Mouse (Mus musculus) telencephalon, adult 2 months (tissue): ENCODE data around the gene Trim9.

Experiments
- DNase-seq: peaks from one replicate; pipeline ENCODE4 v3.0.0-alpha.2; 2011; ENCODE audit warnings: low read depth, low spot score

The Trim9 gene

DNA sequence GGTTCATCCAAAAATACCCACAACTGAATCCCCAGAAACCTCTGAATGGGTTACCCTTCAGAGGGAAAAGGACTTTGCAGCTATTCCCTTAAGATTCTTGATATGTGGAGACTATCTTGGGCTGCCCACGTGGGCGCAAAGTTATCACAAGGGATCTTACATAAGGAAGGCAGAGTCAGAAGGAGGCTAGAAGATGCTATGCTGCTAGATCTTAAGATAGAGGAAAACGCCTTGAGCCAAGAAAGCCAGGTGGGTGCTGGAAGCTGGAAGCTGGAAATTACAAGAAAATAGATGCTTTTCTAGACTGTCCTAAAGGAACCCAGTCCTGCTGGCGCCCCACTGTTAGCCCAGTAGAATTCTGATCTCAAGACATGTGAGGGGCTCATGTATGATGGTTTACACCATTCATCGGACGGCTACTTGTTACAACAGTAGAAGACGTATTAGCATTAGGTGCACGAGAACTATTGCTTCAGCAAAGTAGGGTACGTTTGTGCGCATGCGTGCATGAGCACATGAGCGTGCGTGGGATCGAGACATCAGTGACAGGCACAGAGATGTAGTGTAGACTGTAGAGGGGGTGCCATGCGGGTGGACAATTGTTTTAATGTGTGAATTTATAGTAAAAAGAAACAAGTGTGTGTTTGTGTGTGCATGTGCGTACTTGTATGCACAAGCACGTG lies 85.0 kb downstream of the Trim9 start:
- DNase-seq, result peak; percentile 95

DNA sequence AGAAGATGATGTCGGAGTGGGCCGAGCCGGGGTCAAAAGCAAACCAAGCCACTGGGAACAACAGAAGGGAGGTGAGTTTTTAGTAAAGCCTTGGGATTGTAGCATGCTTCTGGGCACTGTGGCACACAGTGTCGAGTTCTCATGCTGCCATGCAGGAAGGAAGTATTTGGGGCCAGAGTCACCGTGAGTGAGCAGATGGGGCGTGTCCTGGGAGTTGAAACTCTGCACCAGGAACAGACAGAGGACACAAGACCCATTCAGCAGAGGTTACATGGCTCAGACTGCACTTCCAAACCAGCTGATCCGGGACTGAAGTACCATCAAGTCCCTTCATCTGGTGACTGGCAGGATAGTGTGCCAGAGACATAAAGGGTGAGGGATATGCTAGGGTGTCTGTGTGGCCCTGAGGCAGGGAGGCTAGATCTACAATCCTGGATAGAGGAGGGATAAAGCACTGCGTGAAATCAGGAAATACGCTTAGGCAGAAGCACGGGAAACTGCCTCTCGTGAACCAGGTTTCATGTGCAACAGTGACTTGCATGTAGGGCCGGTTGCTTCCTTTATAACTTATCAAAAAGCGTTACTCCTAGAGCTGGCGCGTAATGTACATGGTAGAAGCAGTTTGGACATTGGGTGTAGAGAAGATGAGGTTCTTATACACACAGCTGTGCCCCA lies 96.1 kb downstream of the Trim9 start:
- DNase-seq, result no peak

DNA sequence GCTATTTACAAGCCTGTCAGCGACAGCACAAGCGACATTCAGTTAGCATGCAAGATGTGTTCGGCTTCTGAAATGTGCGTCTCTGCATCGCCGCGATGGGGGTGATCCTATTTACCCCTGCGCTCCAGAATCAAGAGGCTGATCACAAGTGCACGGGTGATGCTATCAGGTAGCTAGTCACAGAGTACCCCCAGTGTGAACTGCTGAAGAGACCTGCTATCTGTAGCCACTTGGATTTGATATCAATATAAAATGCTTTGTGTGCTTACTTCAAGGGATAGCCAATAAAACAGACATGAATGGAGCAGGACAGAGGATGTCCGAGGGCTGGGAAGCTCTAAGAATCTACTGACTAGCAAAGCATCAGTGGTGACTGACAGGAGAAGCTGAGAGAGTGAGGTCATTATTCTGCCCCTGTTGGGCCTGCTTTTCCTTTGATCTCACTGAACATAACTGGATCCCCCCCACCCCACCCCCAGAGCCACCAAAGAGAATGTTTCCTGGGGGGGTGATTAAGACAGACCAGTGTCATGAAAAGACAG lies 97.7 kb downstream of the Trim9 start:
- no peak for DNase-seq

DNA sequence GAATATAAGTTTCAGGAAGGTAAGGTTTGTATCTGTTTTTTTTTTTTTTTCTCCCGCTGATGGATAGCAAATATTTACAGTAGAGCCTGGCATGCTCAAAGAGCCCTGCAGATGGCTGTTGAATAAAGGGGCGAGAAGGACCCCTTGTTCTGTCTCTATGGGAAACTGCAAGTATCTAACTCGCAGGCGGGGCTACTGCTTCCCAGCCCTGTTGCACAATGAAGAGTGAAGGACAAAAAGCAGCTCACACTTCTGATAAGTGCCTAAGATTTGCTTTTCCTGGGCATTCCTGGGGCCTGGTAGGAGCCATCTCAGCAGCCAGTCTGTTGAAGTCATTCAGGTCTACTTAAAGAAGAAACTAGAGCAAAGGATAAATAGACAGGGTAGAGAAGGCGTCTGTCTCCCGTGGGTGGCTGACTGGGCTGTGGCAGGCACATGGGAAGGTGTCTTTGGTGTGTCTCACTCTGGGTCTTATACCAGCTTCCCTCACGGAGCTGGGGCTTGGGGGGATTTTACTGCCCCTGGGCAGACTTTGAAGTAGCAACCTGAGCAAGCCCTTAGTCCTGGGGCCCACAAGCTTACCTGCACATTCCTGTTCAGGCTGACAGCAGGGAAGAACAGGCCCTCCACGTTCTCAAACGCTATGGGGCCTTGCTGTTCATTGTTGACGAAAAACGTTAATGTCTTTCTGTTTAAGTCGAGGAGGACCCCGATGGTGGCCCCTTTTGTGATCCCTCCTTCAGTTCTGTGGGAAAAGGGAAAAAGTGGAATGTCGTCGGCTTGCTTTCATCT lies 99.5 kb downstream of the Trim9 start:
- no peak for DNase-seq

DNA sequence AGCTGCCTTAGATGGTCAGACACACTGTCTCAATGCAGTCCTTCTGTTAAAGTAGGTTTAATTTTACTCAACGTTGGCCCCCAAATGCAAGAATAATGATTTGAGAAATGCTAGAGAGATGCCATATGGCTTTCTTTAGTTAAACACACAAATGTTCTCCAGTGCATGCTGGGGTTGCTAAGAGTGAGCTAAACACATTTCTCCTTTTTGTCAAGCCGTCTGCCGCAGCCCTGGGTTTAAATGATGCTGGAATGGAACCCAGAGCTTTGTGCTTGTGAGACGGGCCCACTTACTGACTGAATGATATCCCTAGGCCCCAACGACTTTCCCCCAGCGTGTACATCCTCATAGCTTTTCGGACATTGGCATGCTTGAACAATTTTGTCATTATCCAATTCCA lies 104.9 kb downstream of the Trim9 start:
- peak; percentile 60 for DNase-seq

DNA sequence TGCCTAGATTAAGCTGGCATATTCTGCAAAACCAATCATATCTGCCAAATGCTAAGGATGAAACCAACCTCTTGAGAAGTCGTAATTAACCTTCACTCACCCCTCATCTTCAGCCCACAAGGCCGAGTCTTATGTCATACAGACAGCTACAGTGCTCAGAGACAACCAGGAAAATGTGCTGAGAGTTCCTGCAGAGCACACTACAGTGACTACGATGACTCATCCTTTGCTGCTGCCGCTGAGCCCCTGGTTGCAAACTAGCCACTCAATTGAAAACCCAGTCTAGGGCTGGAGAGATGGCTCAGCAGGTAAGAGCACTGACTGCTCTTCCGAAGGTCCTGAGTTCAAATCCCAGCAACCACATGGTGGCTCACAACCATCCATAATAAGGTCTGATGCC lies 107.7 kb downstream of the Trim9 start:
- DNase-seq, result no peak

DNA sequence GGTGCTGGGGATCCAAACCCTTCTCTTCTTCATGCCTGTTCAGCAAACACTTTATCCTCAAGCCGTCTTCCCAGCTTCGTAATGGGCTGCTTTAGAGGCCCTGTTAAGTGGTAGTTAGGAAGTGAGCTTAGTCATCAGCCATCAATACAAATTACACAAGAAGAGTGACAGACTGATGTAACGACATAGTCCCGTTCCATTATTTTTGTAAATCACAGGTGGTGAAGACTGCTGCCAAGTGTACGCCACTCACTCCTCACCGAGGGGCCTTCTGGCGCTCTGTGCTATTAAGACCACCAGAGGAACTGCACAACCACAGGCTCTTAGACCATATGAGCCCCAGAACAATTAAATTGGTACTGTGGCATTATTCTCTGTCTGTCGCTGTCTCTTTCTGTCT lies 108.8 kb downstream of the Trim9 start:
- DNase-seq, result no peak

DNA sequence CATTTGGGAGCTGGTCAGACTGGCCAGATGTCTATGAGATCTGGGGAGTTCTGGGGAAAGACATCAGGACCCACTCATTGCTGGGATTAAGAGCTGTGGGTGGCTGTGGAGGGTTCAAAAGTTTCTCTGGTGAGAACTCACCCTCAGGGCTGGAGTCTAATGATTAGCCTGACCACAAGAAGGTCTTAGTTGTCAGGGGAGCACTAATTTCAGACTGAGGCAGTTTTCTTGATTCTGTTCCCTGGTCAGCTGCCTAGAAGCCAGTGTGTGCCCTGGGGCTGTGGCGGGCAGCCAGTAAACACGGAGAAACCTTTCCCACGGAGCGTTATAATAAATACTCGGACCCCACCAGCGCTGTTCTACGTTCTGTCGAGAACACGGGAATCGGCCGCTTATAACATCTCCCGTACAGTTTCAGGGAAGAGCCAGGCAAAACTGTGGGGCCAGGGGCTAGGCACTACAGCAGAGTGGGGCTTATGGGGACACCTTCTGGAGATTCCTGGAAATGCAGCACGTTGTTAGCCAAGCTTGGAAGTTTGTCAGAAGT lies 112.4 kb downstream of the Trim9 start:
- DNase-seq, result no peak

DNA sequence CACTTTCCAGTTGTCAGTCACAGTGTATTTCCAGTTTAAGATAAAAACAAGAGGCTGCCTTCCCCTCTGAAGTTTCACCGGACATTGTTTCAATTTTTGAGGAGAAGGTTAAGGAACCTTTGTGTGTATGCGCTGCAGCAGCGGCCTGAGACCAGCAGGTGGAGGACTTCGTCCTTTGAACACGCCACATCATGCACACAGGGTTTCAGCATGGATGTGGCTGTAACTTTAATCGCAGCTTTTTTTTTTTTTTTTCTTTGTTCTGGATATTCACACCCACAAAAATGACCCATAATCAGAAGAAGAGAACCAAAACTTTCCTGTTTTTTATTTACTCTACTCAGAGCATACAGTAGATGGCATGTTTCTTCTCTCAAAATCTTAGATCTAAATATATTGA lies 113.0 kb downstream of the Trim9 start:
- no peak for DNase-seq

DNA sequence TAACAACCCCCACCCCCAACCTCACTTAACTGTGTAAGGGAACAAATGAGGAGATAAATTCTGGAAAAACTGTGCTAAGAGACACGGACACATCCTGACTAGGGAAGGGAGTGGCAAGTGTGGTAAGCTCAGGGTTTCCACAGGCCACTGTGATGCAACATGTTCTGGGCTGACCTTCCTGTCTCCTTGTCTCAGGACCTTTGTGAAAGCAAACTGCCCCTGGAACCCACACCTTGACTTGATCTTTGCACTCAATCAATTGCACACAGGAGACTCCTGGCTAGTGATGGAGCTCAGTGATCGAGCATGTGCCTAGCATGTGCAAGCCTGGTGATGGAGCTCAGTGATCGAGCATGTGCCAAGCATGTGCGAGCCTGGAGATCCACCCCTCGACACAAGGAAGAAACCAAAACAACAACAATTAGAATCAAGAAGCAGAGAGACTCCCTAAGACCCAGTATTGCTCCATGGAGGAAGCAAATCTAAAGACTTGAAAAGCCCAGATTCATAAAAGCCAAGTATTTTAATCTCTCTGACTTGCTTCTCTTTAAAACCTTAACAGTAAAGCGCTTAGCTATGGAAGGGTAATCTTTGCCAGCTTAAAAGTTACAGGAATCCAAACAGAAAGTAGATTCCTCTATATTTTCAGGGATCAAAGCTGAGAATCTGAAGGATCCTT lies 113.6 kb downstream of the Trim9 start:
- no peak for DNase-seq

DNA sequence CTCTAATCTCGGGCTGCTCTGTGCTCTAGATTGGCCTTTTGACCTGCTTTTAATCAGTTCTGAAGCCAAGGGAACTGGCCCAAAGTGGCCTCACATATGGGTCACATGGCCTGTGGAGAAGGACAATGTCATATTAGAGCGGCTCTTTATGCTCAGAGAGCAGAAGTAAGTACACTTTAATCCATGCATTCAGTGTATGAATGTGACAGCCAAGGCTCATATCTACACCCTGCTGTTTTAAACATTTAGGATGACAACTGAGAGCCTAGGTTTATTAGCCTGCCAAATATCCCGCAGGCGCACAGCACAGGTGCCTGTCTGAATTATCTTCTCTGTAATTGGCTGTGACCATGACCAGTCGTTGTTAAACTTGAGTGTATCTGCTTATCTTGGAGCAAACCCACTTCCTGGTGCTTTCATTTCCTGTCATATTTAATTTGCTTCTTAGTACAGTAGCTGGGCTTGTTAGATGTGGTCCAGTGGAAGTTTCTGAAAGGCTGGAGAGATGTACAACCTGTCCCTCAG lies 115.3 kb downstream of the Trim9 start:
- no peak for DNase-seq

DNA sequence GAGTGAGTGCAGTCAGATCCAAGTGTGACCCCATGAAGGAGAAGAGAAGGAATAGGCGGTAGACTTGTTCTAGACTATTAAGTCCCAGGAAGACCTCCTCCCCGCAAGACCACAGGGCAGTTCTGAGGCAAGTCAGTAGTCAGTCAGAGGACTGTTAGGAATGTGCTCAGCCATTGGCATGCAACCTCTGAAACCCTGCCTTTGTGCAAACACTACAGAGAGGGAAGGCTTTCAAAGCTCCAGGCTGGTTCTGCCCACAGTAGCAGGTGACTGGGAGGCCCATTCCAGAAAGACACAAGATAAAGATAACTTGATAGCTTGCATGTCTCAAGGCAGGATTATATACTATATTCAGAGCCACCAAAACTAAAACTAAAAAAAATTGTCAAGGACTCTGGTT lies 116.1 kb downstream of the Trim9 start, which contains the start of gene Pygl:
Gene Pygl (minus strand): TSS at position 195 of the 400 bp plus-strand sequence.
- DNase-seq, result no peak

DNA sequence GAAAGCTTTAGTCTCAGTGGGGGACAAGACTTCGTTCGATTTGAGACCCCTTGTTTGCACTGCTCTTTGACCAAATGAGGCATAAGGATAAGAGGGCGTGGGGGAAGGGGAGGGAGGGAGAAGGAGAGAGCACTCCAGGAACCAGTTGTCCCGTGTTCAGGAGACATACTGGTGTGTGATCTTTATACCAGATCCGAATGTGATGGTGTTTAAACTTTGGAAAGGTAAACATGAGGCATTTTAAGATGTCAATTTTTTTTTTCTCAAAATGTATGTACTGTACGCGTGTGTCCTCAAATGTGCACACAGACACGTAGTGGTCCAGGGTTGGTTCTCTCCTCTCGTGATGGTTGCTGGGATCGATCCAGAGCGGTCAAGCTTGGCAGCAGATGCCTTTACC lies 119.3 kb downstream of the Trim9 start:
- DNase-seq, result no peak

DNA sequence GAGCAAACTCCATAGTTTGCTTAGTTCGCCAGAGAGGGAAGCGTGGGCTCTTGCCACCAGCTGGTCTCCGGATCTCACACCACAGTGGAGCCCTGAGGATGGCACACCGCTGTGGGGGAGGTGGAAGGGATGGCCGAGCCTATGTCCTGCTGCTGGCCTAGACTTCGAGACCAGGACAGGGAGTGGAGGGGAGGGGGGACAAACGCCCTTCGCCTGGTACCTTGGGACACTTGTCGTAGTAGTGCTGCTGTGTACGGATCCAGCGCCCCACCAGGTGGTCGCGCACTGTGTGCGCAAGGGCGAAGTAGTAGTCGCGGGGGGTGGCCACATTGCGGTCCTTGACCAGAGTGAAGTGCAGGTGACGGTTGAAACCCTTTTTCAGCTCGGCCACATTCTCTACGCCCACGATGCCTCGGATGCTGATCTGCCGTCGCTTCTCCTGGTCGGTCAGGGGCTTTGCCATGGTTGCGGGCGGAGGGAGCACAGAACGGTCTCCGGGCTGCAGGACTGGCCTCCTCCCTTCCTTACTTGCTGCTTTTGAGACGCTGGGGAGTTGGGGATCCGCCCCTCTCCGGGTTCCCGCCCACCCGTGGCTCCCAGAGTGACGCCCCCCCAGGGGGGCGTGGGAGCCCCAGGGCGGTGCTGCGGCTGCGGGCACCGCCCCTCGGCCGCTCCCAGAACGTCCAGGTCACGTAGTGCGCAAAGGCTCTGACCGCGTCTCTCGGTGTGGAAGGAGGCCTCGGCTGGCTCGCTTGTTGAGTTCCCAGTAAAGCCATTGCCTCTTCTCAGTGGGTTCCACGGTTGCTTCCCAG lies 120.1 kb downstream of the Trim9 start:
- no peak for DNase-seq

DNA sequence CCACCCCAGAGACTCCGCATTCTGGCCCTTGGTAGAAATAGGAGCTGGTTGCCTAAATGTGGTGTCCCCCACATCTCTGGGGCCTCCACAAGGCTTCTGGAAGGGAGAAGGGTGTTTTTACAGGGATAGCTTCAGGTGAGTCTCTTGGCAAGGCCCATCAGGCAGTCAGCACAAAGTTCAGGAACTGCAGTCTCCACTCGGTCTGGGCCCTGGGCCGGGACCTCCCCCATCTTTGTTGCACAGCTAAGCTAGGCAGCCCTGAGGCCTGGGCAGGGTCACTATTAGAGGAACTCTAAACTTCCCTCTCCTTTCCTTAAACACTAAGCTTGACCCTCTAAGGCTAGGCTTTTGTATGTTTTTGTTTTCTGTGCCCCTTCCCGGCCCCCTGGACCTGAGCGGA lies 120.8 kb downstream of the Trim9 start:
- DNase-seq, result no peak

DNA sequence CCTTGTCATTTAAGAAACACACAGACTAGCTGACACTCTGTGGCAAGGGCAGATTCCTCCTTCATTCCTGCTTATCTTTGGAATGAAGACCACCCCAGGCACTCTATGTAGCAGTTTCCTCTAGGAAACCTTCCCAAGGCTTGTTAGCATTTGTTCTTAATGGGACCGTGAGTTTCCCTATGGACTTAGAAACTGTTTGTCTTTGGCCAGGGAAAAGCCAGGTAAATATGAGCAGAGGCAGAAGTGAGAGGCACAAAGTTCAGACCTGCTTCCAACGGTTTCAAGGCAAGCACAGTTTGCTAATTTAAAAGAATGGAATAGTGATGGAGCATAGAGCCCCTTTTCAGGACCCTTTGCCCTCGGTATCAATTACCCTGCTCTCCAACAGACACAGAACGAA lies 124.1 kb downstream of the Trim9 start:
- DNase-seq, result no peak

DNA sequence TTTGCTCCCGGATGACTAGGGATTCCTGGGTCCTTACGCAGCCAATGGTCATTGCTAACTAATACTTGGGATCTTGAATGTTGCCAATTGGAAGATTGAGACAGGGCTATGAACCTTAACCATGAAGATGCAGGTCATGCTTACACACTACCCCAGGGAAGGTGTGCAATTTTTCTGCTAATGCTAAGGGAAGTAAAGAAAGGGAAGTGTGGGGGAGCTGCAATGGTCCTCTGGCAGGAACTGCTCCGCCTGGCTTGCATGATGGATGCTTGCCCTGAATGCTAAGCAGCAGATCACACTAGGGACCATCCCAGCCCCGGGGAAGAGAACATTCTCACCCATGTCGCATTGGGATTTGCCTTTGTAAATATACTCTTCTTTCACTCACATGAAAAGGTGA lies 126.0 kb downstream of the Trim9 start:
- no peak for DNase-seq

DNA sequence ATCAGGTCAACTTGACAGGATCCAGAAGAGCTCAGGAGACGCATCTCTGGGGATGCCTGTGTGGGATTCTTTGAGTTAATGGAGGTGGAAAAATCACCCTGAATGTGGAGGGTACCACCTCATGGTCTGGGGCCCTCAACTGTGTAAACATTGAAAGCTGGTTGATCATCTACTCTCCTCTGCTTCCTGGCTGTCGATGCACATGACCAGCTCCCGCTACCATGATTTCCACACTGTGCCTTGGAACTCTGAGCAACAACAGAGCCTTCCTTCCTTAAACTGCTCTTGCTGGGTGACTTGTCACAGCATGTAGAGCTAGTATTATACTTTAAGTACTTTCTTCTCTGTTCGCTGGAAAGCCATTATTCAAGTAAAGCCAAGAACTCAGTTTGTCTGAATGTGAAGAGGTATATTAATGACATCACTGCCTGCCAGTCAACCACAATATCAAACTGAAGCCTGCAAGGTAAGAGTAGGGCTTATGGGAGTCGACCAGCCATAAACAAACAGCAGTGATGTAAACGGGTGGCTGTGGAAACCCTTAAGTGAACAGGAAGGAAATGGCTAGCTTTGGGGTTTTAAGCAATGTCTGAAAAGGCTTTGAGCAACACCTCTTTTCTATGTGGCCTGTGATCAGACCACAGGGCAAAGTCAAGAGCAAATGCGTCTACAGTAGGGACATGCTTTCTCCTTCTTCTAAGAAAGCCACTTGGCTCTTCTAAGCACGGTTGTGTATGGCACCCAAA lies 128.4 kb downstream of the Trim9 start:
- no peak for DNase-seq

DNA sequence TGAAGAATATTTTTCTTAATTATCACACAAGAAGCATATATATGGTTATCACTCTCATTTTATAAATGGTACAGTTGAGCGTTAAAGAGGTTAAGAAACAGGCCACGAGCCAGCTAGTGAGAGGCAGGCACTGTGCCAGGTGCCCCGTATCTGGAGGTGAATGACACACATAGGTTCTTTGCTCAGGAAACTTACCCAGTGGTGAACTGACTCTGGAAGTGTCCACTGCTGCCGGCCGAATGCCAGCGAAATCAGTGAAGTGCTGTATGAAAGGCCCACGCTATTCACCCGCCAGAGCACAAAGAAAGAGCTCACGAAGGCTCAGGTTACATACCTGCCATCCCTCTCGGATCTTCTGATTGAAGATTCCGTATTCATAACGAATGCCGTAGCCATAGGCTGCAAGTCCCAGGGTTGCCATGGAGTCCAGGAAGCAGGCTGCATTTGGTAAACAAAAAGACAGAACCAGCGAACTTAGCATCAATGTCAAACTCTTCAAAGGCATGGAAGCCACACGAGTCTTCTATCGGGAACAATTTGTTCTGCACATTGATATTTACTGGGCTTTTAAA lies 131.1 kb downstream of the Trim9 start:
- DNase-seq, result no peak
